In genomic region chr2:181187121-181188000, GRCm38 (mm10) we compare ENCODE assay signal across 8 mouse cellular contexts. TPM values are rescaled to one million over a fixed set of nuclear protein-coding genes. Genes with fewer than 3 reads are reported as not detected.
DNase-seq lines count a peak whose midpoint lies in the region; ATAC-seq and TF ChIP-seq lines count a peak whose summit lies in the region.

Ppdpf (plus strand) TSS chr2:181187247.

- intact Hi-C loops in heart, postnatal 25 days (cut with DNase I) = loop anchor here (2.0 to 5.0 kb wide), 3 partner anchors 50 to 130 kb away; partner anchors contain the start of gene Rtel1

- in situ Hi-C loops in ES-E14 (cut with MboI; ENCODE audit: low sequenced_read_pairs in 2 of 2, unreplicated experiment in 2 of 2) = no loop called here

- peaks cover 2 to 4% of the 10 kb centered on the region in 2 experiments; a peak in 2 of 4 replicates for H3K4me1 ChIP-seq in ES-E14 (ENCODE audit: control insufficient read depth in 2 of 2, insufficient read depth in 2 of 2, low read length in 2 of 2, poor library complexity in 1 of 2)
- H3K4me1 ChIP-seq in forebrain, embryonic 15.5 days = peaks cover 16% of the 10 kb centered on the region
- peaks cover 4% of the 10 kb centered on the region; the same call in 1 of the 2 replicates for H3K4me1 ChIP-seq in lung, adult 2 months (ENCODE audit: control insufficient read depth, insufficient read depth, low read length)

- peaks cover 6% of the 10 kb centered on the region; the same call in 1 of the 2 replicates for H3K36me3 ChIP-seq in ES-E14 (ENCODE audit: control insufficient read depth, insufficient read depth, low read length, poor library complexity, severe bottlenecking)
- H3K36me3 ChIP-seq in forebrain, embryonic 15.5 days = peaks cover 11% of the 10 kb centered on the region

- ATAC-seq in forebrain, embryonic 15.5 days (replicated peaks) = peak; percentile 95
- peak; percentile 78 for ATAC-seq in neutrophil, adult 5-6 weeks (ENCODE audit: extremely low read depth, insufficient number of reproducible peaks, low FRiP score, poor library complexity, severe bottlenecking)

- peak within 1 kb of the TSS; percentile 84 for H3K9ac ChIP-seq in ES-E14 (ENCODE audit: insufficient read depth, low read depth, low read length, poor library complexity, severe bottlenecking)
- peak within 1 kb of the TSS; percentile 99 for H3K9ac ChIP-seq in forebrain, embryonic 15.5 days (replicated peaks)

- H3K9me3 ChIP-seq in ES-E14 (ENCODE audit: control insufficient read depth, insufficient read depth, low read depth, low read length) = no peaks in the 10 kb centered on the region
- no peaks in the 10 kb centered on the region for H3K9me3 ChIP-seq in forebrain, embryonic 15.5 days

- peak within 1 kb of the TSS; percentile 74 to 81 for H3K4me3 ChIP-seq in ES-E14 (ENCODE audit: insufficient read depth in 1 of 2, low read depth in 1 of 2, low read length in 2 of 2, poor library complexity in 1 of 2, severe bottlenecking in 1 of 2)
- peak within 1 kb of the TSS; percentile 88 for H3K4me3 ChIP-seq in forebrain, embryonic 15.5 days
- peak within 1 kb of the TSS; percentile 96 for H3K4me3 ChIP-seq in lung, adult 2 months (replicated peaks; ENCODE audit: extremely low read depth, low read depth, low read length)

- H3K27me3 ChIP-seq in forebrain, embryonic 15.5 days = no peaks in the 10 kb centered on the region

- under 1% methylated on average over 64 of the region's 64 CpGs for WGBS in forebrain, embryonic 15.5 days
- WGBS in lung, adult 2 months = 1% methylated on average over 64 of the region's 64 CpGs

- peak; percentile 86 for DNase-seq in ES-E14 (ENCODE audit: low read depth, low spot score)
- peak; percentile 88 for DNase-seq in cerebellum, adult 11-12 months
- DNase-seq in heart, postnatal 25 days (ENCODE audit: low spot score) = peak; percentile 94
- DNase-seq in layer of hippocampus, adult 18-20 months (ENCODE audit: low spot score in 2 of 2) = peak; percentile 94 to 96
- DNase-seq in lung, adult 2 months = peak; percentile 92
- peak; percentile 93 to 96 for DNase-seq in thymus, adult 18-20 months

- H3K27ac ChIP-seq in ES-E14 (ENCODE audit: insufficient read depth, low read depth, low read length, poor library complexity, severe bottlenecking) = peak within 1 kb of the TSS; percentile 92
- peak within 1 kb of the TSS; percentile 96 for H3K27ac ChIP-seq in forebrain, embryonic 15.5 days (replicated peaks)

- H3K4me2 ChIP-seq in forebrain, embryonic 15.5 days (replicated peaks) = peak within 1 kb of the TSS; percentile 74

- 0 out of 2 replicates have a peak, but pooled peaks have one; percentile 3 for TF ChIP-seq CTCF in lung, adult 2 months (IDR thresholded peaks at IDR 0.05; ENCODE audit: insufficient read depth, low read length)

- TF ChIP-seq POLR2A in lung, adult 2 months (IDR thresholded peaks at IDR 0.05; ENCODE audit: borderline replicate concordance, extremely low read depth, low read depth, low read length) = peak; percentile 83; the same call in 1 of the 2 replicates

TF ChIP-seq in ES-E14, 5 proteins besides CTCF, POLR2A, EP300 and RAD21:
- peak; percentile 24; the same call in 1 of the 2 replicates for TF ChIP-seq HCFC1 (IDR thresholded peaks at IDR 0.05; ENCODE audit: borderline replicate concordance, insufficient read depth, low read length)
- TF ChIP-seq ZNF384 (IDR thresholded peaks at IDR 0.05; ENCODE audit: low read depth, low read length) = no peak
- TF ChIP-seq CHD2 (IDR thresholded peaks at IDR 0.05; ENCODE audit: low read depth, low read length) = no peak

RNA-seq across cellular contexts. Expression of gene Ppdpf, which starts in this region (rescaled TPM):
- 67.1 and 71.8 TPM in 2 replicates for total RNA-seq in ES-E14 (2012; rRNA removed)
- polyA plus RNA-seq in forebrain, embryonic 15.5 days (2015; fragmentation: Nextera tagmentation; extraction: Ambion mirVana) = 512 and 520 TPM in 2 replicates
- 10 to 100 TPM; 52.0 to 55.5 TPM for total RNA-seq in heart, postnatal 25 days (2021)
- total RNA-seq in layer of hippocampus, adult 18-20 months (2021) = 10 to 100 TPM; 84.9 to 85.1 TPM
- 145 and 157 TPM in 2 replicates for polyA plus RNA-seq in lung, adult 2 months (2012; rRNA removed)
- total RNA-seq in neutrophil, adult 5-6 weeks (2017) = 128 and 151 TPM in 2 replicates

Comparison
In these comparisons a context has a peak if more than half of its experiments do, and no peak if none do; other contexts are left out.
1. Peak in every context shown above with its lines: DNase-seq, ATAC-seq, H3K4me3 ChIP-seq and H3K27ac ChIP-seq.